Mouse (Mus musculus): ENCODE results near the gene Rfng. TPM values are rescaled to one million over a fixed set of nuclear protein-coding genes. Genes with fewer than 3 reads are reported as not detected.
A peak's percentile ranks its signal among the peaks of the same experiment; 100 is the strongest.

The Rfng gene
- polyA plus RNA-seq, 1 experiment from 2014 or later, result 17.1 TPM

- ChIA-PET CTCF (interaction anchor here (0.9 to 3.8 kb wide), 4 partner anchors 25 to 229 kb away, joined by 3 to 15 read pairs (median 4); no protein-coding TSS in a partner anchor), POLR2A (interaction anchor here (1.0 to 2.5 kb wide), 7 partner anchors 9 to 48 kb away, joined by 3 to 9 read pairs (median 4); no protein-coding TSS in a partner anchor)
- no peaks in the 10 kb centered on the region for H3K27me3 ChIP-seq
These were observed 40.2 kb upstream of the Rfng start, which contains the start of gene Fasn for GRCm38 (mm10) chr11:120823956-120824786. TSS of gene Fasn (minus strand) at chr11:120824547.

GRCm38 (mm10) chr11:120823551-120823947 is 39.5 kb upstream of the Rfng start:
- ChIA-PET CTCF (interaction anchor here (0.9 to 3.8 kb wide), 4 partner anchors 10 to 230 kb away, joined by 3 to 15 read pairs (median 4); no protein-coding TSS in a partner anchor), POLR2A (interaction anchor here (1.0 to 2.5 kb wide), 7 partner anchors 9 to 49 kb away, joined by 3 to 9 read pairs (median 4); no protein-coding TSS in a partner anchor)
- in situ Hi-C loops (cut with MboI; ENCODE audit: low pct_unique_long_range_greater_than_20kb), result no loop called here
- ATAC-seq (peak; percentile 10), DNase-seq (ENCODE audit: low read depth, low spot score) (no peak)
- no peaks in the 10 kb centered on the region for H3K27me3 ChIP-seq
- no peak for TF ChIP-seq CTCF (IDR thresholded peaks at IDR 0.05)

More at GRCm38 (mm10) chr11:120823956-120824786, 40.2 kb upstream of the Rfng start, which contains the start of gene Fasn:
- peak; percentile 64 for DNase-seq (ENCODE audit: low read depth, low spot score)
- in situ Hi-C loops (cut with MboI; ENCODE audit: low pct_unique_long_range_greater_than_20kb), result no loop called here
- ATAC-seq, result peak; percentile 74
- no peak for TF ChIP-seq CTCF (IDR thresholded peaks at IDR 0.05)

GRCm38 (mm10) chr11:120822831-120823550 is 39.0 kb upstream of the Rfng start:
- DNase-seq (ENCODE audit: low read depth, low spot score) (no peak), ATAC-seq (no peak)
- no peak for TF ChIP-seq CTCF (IDR thresholded peaks at IDR 0.05)
- POLR2A ChIA-PET, result interaction anchor here (1.0 to 2.5 kb wide), 8 partner anchors 9 to 49 kb away, joined by 3 to 9 read pairs (median 4); no protein-coding TSS in a partner anchor
- CTCF ChIA-PET, result interaction anchor here (0.9 to 3.8 kb wide), 5 partner anchors 9 to 230 kb away, joined by 3 to 15 read pairs (median 4); no protein-coding TSS in a partner anchor
- in situ Hi-C loops (cut with MboI; ENCODE audit: low pct_unique_long_range_greater_than_20kb), result no loop called here
- no peaks in the 10 kb centered on the region for H3K27me3 ChIP-seq

GRCm38 (mm10) chr11:120822321-120822720 is 38.3 kb upstream of the Rfng start:
- in situ Hi-C loops (cut with MboI; ENCODE audit: low pct_unique_long_range_greater_than_20kb), result no loop called here
- POLR2A ChIA-PET, result interaction anchor here (1.2 to 2.2 kb wide), 3 partner anchors 8 to 22 kb away, joined by 3 to 9 read pairs (median 3); no protein-coding TSS in a partner anchor
- ATAC-seq, result no peak
- TF ChIP-seq CTCF (IDR thresholded peaks at IDR 0.05), result no peak
- no peak for DNase-seq (ENCODE audit: low read depth, low spot score)
- no peaks in the 10 kb centered on the region for H3K27me3 ChIP-seq
- CTCF ChIA-PET, result interaction anchor here (1.4 to 3.8 kb wide), 4 partner anchors 8 to 219 kb away, joined by 3 to 15 read pairs (median 4); no protein-coding TSS in a partner anchor

DNA sequence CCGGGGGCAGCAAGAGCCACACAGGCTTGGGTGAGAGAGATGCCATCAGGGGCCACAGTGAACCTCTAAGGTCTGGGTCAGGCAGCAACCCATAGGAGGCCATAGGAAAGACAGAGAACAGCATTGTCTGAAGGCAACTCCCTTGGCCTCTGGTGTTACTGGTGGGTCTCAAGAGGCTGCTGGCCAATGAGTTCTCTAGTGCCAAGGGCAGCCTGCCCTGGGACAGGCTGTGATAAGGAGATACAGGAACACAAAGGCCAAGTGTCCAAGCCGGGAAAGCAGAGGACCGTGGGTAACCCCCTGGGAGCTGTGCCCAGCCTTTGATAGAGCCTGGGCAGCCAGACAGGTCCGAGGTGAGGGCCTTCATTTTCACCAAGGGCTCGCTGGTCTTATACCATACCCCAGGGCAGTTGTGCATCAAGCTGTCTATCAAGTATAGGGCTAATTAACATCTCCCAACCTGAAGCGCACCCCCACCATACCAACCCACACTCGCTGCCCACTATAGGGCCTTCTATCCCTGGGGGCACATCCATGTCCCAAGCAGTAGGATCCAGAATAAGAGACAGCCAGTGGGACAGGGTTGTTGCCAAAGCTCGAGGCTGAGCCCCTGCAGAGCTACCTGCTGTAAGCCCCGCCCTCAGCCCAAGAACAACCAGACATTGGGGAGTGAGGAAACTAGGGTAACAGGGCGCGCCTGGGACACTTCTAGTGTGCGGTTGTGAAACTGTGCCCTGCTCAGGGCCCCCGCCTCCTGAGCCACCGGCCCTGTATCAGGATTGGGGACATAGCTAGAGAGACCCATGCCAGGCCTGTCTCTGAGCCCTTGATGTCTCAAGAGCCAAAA is 37.3 kb upstream of the Rfng start:
- DNase-seq (ENCODE audit: low read depth, low spot score), result no peak
- ATAC-seq, result no peak
- POLR2A ChIA-PET, result interaction anchor here (1.2 to 2.2 kb wide), 2 partner anchors 7 to 16 kb away, joined by 3 to 9 read pairs; no protein-coding TSS in a partner anchor
- CTCF ChIA-PET, result interaction anchor here (1.0 to 3.8 kb wide), 2 partner anchors 22 to 45 kb away, joined by 3 to 15 read pairs; no protein-coding TSS in a partner anchor
- H3K27me3 ChIP-seq, result no peaks in the 10 kb centered on the region
- no peak for TF ChIP-seq CTCF (IDR thresholded peaks at IDR 0.05)
- in situ Hi-C loops (cut with MboI; ENCODE audit: low pct_unique_long_range_greater_than_20kb), result no loop called here

GRCm38 (mm10) chr11:120820546-120820945 is 36.5 kb upstream of the Rfng start:
- ChIA-PET CTCF (interaction anchor here (1.0 kb wide), 1 partner anchor 44 kb away, joined by 3 read pairs; no protein-coding TSS in a partner anchor), POLR2A (no interaction called here)
- no peak for TF ChIP-seq CTCF (IDR thresholded peaks at IDR 0.05)
- DNase-seq (ENCODE audit: low read depth, low spot score), result no peak
- in situ Hi-C loops (cut with MboI; ENCODE audit: low pct_unique_long_range_greater_than_20kb), result no loop called here
- H3K27me3 ChIP-seq, result no peaks in the 10 kb centered on the region
- no peak for ATAC-seq

DNA sequence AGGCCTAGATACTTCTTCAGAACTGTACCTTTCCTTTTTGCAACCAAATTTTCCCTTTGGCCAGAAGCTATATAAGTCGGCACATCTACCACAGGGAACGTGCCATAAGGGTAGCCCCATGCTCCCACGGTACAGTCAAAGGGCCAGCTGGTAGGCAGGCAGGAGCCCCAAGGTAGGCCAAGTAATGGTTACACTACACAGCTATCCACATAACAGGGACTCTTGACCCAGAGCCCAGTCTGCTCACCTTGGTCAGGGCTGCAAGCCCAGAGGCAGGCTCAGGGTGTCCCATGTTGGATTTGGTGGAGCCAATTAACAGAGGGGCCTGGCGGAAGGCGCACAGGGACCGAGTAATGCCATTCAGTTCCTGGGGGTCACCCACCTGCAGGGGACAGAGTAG is 35.5 kb upstream of the Rfng start:
- no peaks in the 10 kb centered on the region for H3K27me3 ChIP-seq
- in situ Hi-C loops (cut with MboI; ENCODE audit: low pct_unique_long_range_greater_than_20kb), result no loop called here
- POLR2A ChIA-PET, result no interaction called here
- no peak for DNase-seq (ENCODE audit: low read depth, low spot score)
- no peak for TF ChIP-seq CTCF (IDR thresholded peaks at IDR 0.05)
- CTCF ChIA-PET, result no interaction called here
- ATAC-seq, result no peak

DNA sequence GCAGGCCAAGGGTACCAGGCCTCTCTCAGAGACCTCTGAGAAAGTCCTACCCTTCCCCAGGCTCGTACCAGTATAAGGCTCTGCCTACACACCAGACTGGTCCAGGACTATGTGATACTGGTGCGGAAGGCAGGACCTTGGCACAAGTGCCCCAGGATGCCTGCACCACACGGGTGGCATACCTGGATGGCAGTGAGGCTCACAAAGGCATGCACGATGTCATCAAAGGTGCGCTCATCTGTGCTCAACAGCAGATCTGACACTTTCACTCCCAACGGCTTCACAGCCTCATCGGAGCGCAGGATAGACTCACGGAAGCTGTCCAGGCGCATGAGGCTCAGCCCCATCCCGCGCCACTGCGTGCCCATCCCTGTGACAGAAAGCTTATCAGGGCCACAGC is 34.2 kb upstream of the Rfng start:
- ATAC-seq (no peak), DNase-seq (ENCODE audit: low read depth, low spot score) (no peak)
- TF ChIP-seq CTCF (IDR thresholded peaks at IDR 0.05), result no peak
- CTCF ChIA-PET, result no interaction called here
- in situ Hi-C loops (cut with MboI; ENCODE audit: low pct_unique_long_range_greater_than_20kb), result no loop called here
- no peaks in the 10 kb centered on the region for H3K27me3 ChIP-seq
- POLR2A ChIA-PET, result no interaction called here

- no peak for TF ChIP-seq CTCF (IDR thresholded peaks at IDR 0.05)
- ChIA-PET POLR2A (interaction anchor here (1.0 kb wide), 1 partner anchor 17 kb away, joined by 3 read pairs; no protein-coding TSS in a partner anchor), CTCF (no interaction called here)
- no peaks in the 10 kb centered on the region for H3K27me3 ChIP-seq
- ATAC-seq (no peak), DNase-seq (ENCODE audit: low read depth, low spot score) (no peak)
- in situ Hi-C loops (cut with MboI; ENCODE audit: low pct_unique_long_range_greater_than_20kb), result no loop called here
These were observed 33.4 kb upstream of the Rfng start for GRCm38 (mm10) chr11:120817358-120817757.
